Mouse (Mus musculus): ENCODE measurements at regions not wholly inside any gene's neighbourhood (a gene's known extent, or its start where the extent isn't known, plus 50 kb on each side); places are given as distances from the start of the nearest gene placed in this dataset.
"Not testable (repeated sequence)": the region's sequence is repeated elsewhere in the genome, so short reads cannot be mapped to it uniquely, and the experiment has no call there.

- not testable (repeated sequence) for H3K9me3 ChIP-seq (ENCODE audit: control insufficient read depth, low read length); H3K27ac ChIP-seq (ENCODE audit: low read depth, low read length); H3K4me1 ChIP-seq (ENCODE audit: control insufficient read depth, insufficient read depth, low read length); H3K9ac ChIP-seq (ENCODE audit: low read depth, low read length); ATAC-seq (ENCODE audit: low FRiP score, low TSS enrichment); H3K27me3 ChIP-seq (ENCODE audit: control insufficient read depth, insufficient read depth, low read length); H3K4me2 ChIP-seq (replicated peaks; ENCODE audit: low read depth, low read length); H3K4me3 ChIP-seq (ENCODE audit: low read length); H3K36me3 ChIP-seq (ENCODE audit: control insufficient read depth, insufficient read depth, low read length)
- 63% methylated on average over 3 of the region's 3 CpGs for WGBS
Measured at GRCm38 (mm10) chr3:59563486-59564006, 166.0 kb upstream of the Gm5538 start.

- H3K9ac ChIP-seq (ENCODE audit: low read depth, low read length) = no peak overlapping the region
- H3K27me3 ChIP-seq (ENCODE audit: control insufficient read depth, insufficient read depth, low read length) = no peaks in the 10 kb centered on the region
- no peak overlapping the region for H3K4me2 ChIP-seq (replicated peaks; ENCODE audit: low read depth, low read length)
- ATAC-seq (ENCODE audit: low FRiP score, low TSS enrichment) = no peak
- H3K27ac ChIP-seq (ENCODE audit: low read depth, low read length) = no peak overlapping the region
- H3K9me3 ChIP-seq (ENCODE audit: control insufficient read depth, low read length) = no peaks in the 10 kb centered on the region
- no peak overlapping the region for H3K4me3 ChIP-seq (ENCODE audit: low read length)
- H3K4me1 ChIP-seq (ENCODE audit: control insufficient read depth, insufficient read depth, low read length) = no peaks in the 10 kb centered on the region
- WGBS = 75% methylated on average over 2 of the region's 2 CpGs
- no peaks in the 10 kb centered on the region for H3K36me3 ChIP-seq (ENCODE audit: control insufficient read depth, insufficient read depth, low read length)
Measured at GRCm38 (mm10) chr3:59542621-59543020, 187.0 kb upstream of the Gm5538 start.

DNA sequence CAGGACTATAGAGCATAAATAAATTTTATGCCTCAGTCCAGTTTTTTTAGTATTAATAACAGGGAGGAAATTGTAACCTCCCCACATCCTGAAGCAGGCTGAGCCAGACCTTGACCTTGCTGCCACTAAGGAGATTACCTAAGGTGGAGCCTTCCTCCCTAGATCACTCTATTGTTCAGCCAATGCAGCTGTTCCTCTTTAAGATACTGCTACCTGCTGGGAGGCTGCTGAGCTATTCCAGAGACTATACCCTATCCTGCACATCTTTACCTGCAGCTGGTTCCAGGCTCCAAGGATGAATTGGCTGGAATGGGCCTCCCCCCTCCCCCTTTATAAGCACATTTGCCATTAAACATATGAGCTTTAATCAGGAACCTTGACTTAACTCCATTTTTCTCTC is 189.0 kb upstream of the Gm5538 start:
- not testable (repeated sequence) for H3K27ac ChIP-seq (ENCODE audit: low read depth, low read length); ATAC-seq (ENCODE audit: low FRiP score, low TSS enrichment); H3K9ac ChIP-seq (ENCODE audit: low read depth, low read length); H3K27me3 ChIP-seq (ENCODE audit: control insufficient read depth, insufficient read depth, low read length); H3K4me1 ChIP-seq (ENCODE audit: control insufficient read depth, insufficient read depth, low read length); H3K9me3 ChIP-seq (ENCODE audit: control insufficient read depth, low read length); H3K4me2 ChIP-seq (replicated peaks; ENCODE audit: low read depth, low read length); H3K36me3 ChIP-seq (ENCODE audit: control insufficient read depth, insufficient read depth, low read length); H3K4me3 ChIP-seq (ENCODE audit: low read length)

DNA sequence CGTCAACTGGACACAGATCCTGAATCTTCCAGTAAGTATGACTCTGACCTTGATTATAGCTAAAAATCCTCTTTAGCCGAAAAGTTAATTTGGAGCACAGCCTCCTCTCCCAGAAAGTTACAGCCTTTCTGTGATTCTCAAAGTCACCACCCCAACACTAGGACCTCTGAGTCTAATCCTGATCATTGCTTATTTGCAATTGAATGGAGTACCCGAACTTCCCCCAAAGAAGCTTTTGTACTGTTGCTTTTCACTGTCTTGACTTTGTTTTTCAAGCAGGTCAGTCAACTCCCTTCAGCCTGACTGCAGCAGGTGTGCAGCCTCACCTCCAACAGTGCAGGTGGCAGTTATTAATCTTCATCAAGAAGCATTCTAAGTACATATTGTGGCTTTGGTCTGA is 189.7 kb upstream of the Gm5538 start:
- 94% methylated on average over 3 of the region's 3 CpGs for WGBS

GRCm38 (mm10) chr3:59531311-59531834 is 187.2 kb upstream of the Igsf10 start:
- WGBS = 82% methylated on average over 2 of the region's 2 CpGs
- H3K9me3 ChIP-seq (ENCODE audit: control insufficient read depth, low read length) = no peaks in the 10 kb centered on the region
- no peak overlapping the region for H3K4me3 ChIP-seq (ENCODE audit: low read length)
- H3K27ac ChIP-seq (ENCODE audit: low read depth, low read length) = no peak overlapping the region
- no peaks in the 10 kb centered on the region for H3K36me3 ChIP-seq (ENCODE audit: control insufficient read depth, insufficient read depth, low read length)
- H3K9ac ChIP-seq (ENCODE audit: low read depth, low read length) = no peak overlapping the region
- H3K4me1 ChIP-seq (ENCODE audit: control insufficient read depth, insufficient read depth, low read length) = no peaks in the 10 kb centered on the region
- H3K4me2 ChIP-seq (replicated peaks; ENCODE audit: low read depth, low read length) = no peak overlapping the region
- ATAC-seq (ENCODE audit: low FRiP score, low TSS enrichment) = no peak
- no peaks in the 10 kb centered on the region for H3K27me3 ChIP-seq (ENCODE audit: control insufficient read depth, insufficient read depth, low read length)

More for the DNA sequence above, 189.7 kb upstream of the Gm5538 start:
- not testable (repeated sequence) for H3K4me1 ChIP-seq (ENCODE audit: control insufficient read depth, insufficient read depth, low read length); H3K4me2 ChIP-seq (replicated peaks; ENCODE audit: low read depth, low read length); H3K4me3 ChIP-seq (ENCODE audit: low read length); H3K9ac ChIP-seq (ENCODE audit: low read depth, low read length); H3K27me3 ChIP-seq (ENCODE audit: control insufficient read depth, insufficient read depth, low read length); H3K9me3 ChIP-seq (ENCODE audit: control insufficient read depth, low read length); ATAC-seq (ENCODE audit: low FRiP score, low TSS enrichment); H3K36me3 ChIP-seq (ENCODE audit: control insufficient read depth, insufficient read depth, low read length); H3K27ac ChIP-seq (ENCODE audit: low read depth, low read length)

- Histone ChIP-seq H3K9ac (ENCODE audit: low read depth, low read length) (no peak overlapping the region), H3K4me3 (ENCODE audit: low read length) (no peak overlapping the region), H3K4me2 (replicated peaks; ENCODE audit: low read depth, low read length) (no peak overlapping the region), H3K27ac (ENCODE audit: low read depth, low read length) (no peak overlapping the region), H3K27me3 (ENCODE audit: control insufficient read depth, insufficient read depth, low read length) (no peaks in the 10 kb centered on the region), H3K9me3 (ENCODE audit: control insufficient read depth, low read length) (no peaks in the 10 kb centered on the region), H3K4me1 (ENCODE audit: control insufficient read depth, insufficient read depth, low read length) (no peaks in the 10 kb centered on the region), H3K36me3 (ENCODE audit: control insufficient read depth, insufficient read depth, low read length) (no peaks in the 10 kb centered on the region)
- no peak for ATAC-seq (ENCODE audit: low FRiP score, low TSS enrichment)
- WGBS = 73% methylated on average over 9 of the region's 9 CpGs
Measured at GRCm38 (mm10) chr3:59530592-59531310, 186.6 kb upstream of the Igsf10 start.

DNA sequence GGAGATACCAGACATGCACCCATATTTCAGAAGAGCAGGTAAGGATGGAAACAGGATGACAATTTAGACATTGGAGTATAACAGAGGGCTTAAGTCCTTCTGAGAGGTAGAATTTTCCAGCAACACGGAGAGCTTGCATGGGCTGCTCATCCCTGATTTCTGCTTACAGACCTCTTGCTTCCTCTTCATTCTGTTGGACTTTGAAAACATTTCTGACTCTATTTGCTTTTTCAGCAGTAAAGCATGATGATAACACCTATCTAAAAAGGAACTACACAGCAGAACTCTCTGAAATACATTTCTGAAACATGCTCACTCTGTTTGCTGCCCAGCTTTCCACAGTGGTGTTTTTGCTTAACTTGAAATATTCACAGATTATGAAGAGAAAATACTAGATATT is 176.6 kb upstream of the Igsf10 start:
- H3K36me3 ChIP-seq (ENCODE audit: control insufficient read depth, insufficient read depth, low read length) = no peaks in the 10 kb centered on the region
- H3K9me3 ChIP-seq (ENCODE audit: control insufficient read depth, low read length) = no peaks in the 10 kb centered on the region
- H3K4me2 ChIP-seq (replicated peaks; ENCODE audit: low read depth, low read length) = no peak overlapping the region
- no peak overlapping the region for H3K27ac ChIP-seq (ENCODE audit: low read depth, low read length)
- 85% methylated on average over 1 of the region's 1 CpGs for WGBS
- no peaks in the 10 kb centered on the region for H3K27me3 ChIP-seq (ENCODE audit: control insufficient read depth, insufficient read depth, low read length)
- no peak overlapping the region for H3K9ac ChIP-seq (ENCODE audit: low read depth, low read length)
- ATAC-seq (ENCODE audit: low FRiP score, low TSS enrichment) = no peak
- H3K4me1 ChIP-seq (ENCODE audit: control insufficient read depth, insufficient read depth, low read length) = no peaks in the 10 kb centered on the region
- no peak overlapping the region for H3K4me3 ChIP-seq (ENCODE audit: low read length)

- H3K4me1 ChIP-seq (ENCODE audit: control insufficient read depth, insufficient read depth, low read length) = no peaks in the 10 kb centered on the region
- H3K9ac ChIP-seq (ENCODE audit: low read depth, low read length) = no peak overlapping the region
- no peak overlapping the region for H3K4me3 ChIP-seq (ENCODE audit: low read length)
- H3K36me3 ChIP-seq (ENCODE audit: control insufficient read depth, insufficient read depth, low read length) = no peaks in the 10 kb centered on the region
- H3K27ac ChIP-seq (ENCODE audit: low read depth, low read length) = no peak overlapping the region
- H3K4me2 ChIP-seq (replicated peaks; ENCODE audit: low read depth, low read length) = no peak overlapping the region
- no peak for ATAC-seq (ENCODE audit: low FRiP score, low TSS enrichment)
- no peaks in the 10 kb centered on the region for H3K27me3 ChIP-seq (ENCODE audit: control insufficient read depth, insufficient read depth, low read length)
- no peaks in the 10 kb centered on the region for H3K9me3 ChIP-seq (ENCODE audit: control insufficient read depth, low read length)
- 29% methylated on average over 5 of the region's 5 CpGs for WGBS
Measured at GRCm38 (mm10) chr3:59478095-59478494, 133.9 kb upstream of the Igsf10 start.

GRCm38 (mm10) chr3:59477441-59478061 is 133.4 kb upstream of the Igsf10 start:
- no peaks in the 10 kb centered on the region for H3K27me3 ChIP-seq (ENCODE audit: control insufficient read depth, insufficient read depth, low read length)
- 56% methylated on average over 6 of the region's 6 CpGs for WGBS
- no peaks in the 10 kb centered on the region for H3K9me3 ChIP-seq (ENCODE audit: control insufficient read depth, low read length)
- H3K36me3 ChIP-seq (ENCODE audit: control insufficient read depth, insufficient read depth, low read length) = no peaks in the 10 kb centered on the region
- H3K4me2 ChIP-seq (replicated peaks; ENCODE audit: low read depth, low read length) = no peak overlapping the region
- no peak overlapping the region for H3K4me3 ChIP-seq (ENCODE audit: low read length)
- H3K4me1 ChIP-seq (ENCODE audit: control insufficient read depth, insufficient read depth, low read length) = no peaks in the 10 kb centered on the region
- H3K27ac ChIP-seq (ENCODE audit: low read depth, low read length) = no peak overlapping the region
- no peak overlapping the region for H3K9ac ChIP-seq (ENCODE audit: low read depth, low read length)
- no peak for ATAC-seq (ENCODE audit: low FRiP score, low TSS enrichment)

All from kidney, embryonic 14.5 days (tissue).